In the genomic region with DNA sequence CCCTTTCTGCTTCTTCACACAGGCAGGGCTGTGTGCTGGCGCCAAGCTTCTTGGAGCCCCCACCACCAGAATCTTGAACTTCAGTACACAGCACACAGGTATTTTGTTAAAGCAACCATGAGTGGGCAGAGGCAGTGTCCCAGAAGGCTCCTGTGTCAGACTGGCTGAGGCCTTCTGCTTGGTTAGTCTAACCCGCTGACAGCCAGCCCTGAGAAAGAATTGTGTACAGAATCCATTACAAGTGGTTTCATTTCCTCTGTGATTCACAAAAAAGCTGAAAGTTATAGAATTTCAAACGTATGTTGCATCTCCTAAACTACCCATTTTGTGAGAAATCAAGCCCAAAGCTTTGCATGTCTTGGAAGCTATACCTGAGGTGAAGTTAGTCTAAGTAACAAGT, we compare ENCODE assay signal across 24 mouse cellular contexts. TPM values are rescaled to one million over a fixed set of nuclear protein-coding genes. Genes with fewer than 3 reads are reported as not detected.
DNase-seq lines count a peak whose midpoint lies in the region; ATAC-seq and TF ChIP-seq lines count a peak whose summit lies in the region.
"Had no signal": no experiment of that assay in that cellular context is flagged by ENCODE, and none has a peak within 500 bp of the region (broad histone marks: within the 10 kb centered on the region; RNA-seq: fewer than 3 reads in every experiment).

No protein-coding gene starts in this region.

- no peak overlapping the region for H3K4me3 ChIP-seq in spleen, adult 2 months (ENCODE audit: extremely low read depth, insufficient read depth, insufficient read length)
- H3K4me3 ChIP-seq in macrophage (ENCODE audit: inconsistent target) = no peak overlapping the region
- H3K4me3 ChIP-seq in midbrain, embryonic 15.5 days = no peak overlapping the region
- H3K4me3 ChIP-seq: forebrain, embryonic 15.5 days; heart, embryonic 12.5 days; hindbrain, embryonic 12.5 days; lung, embryonic 15.5 days; midbrain, embryonic 13.5 days had no signal

- H3K9me3 ChIP-seq in midbrain, embryonic 15.5 days = no peaks in the 10 kb centered on the region
- H3K9me3 ChIP-seq: forebrain, embryonic 15.5 days; hindbrain, embryonic 12.5 days; lung, embryonic 15.5 days; midbrain, embryonic 13.5 days had no signal

- TF ChIP-seq CTCF in spleen, adult 2 months (IDR thresholded peaks at IDR 0.05; ENCODE audit: extremely low read depth, insufficient read depth, insufficient read length, insufficient replicate concordance) = no peak

- TF ChIP-seq POLR2A in spleen, adult 2 months (IDR thresholded peaks at IDR 0.05; ENCODE audit: low read depth, low read length) = no peak

- H3K27ac ChIP-seq in spleen, adult 2 months (ENCODE audit: insufficient read depth, low read length) = peak overlapping the region; percentile 96
- H3K27ac ChIP-seq in macrophage = peak overlapping the region; percentile 61
- no peak overlapping the region for H3K27ac ChIP-seq in midbrain, embryonic 15.5 days
- H3K27ac ChIP-seq: forebrain, embryonic 15.5 days; hindbrain, embryonic 12.5 days; lung, embryonic 15.5 days; midbrain, embryonic 13.5 days; stomach, postnatal 0 days had no signal

- H3K36me3 ChIP-seq in spleen, adult 2 months (ENCODE audit: control insufficient read depth, insufficient read depth, low read length) = no peaks in the 10 kb centered on the region
- no peaks in the 10 kb centered on the region for H3K36me3 ChIP-seq in macrophage (ENCODE audit: inconsistent target)
- no peaks in the 10 kb centered on the region for H3K36me3 ChIP-seq in splenic B cell, adult 2 months (ENCODE audit: control insufficient read depth, insufficient read depth, low read length, poor library complexity, severe bottlenecking)
- H3K36me3 ChIP-seq in midbrain, embryonic 15.5 days (replicated peaks) = no peaks in the 10 kb centered on the region
- H3K36me3 ChIP-seq: forebrain, embryonic 15.5 days; heart, embryonic 12.5 days; hindbrain, embryonic 12.5 days; lung, embryonic 15.5 days; midbrain, embryonic 13.5 days had no signal

- no peaks in the 10 kb centered on the region for H3K79me2 ChIP-seq in macrophage (ENCODE audit: inconsistent target)

- no peak for ATAC-seq in midbrain, embryonic 15.5 days (replicated peaks)
- ATAC-seq: forebrain, embryonic 15.5 days; midbrain, embryonic 13.5 days had no signal

- H3K4me1 ChIP-seq in spleen, adult 2 months (ENCODE audit: control insufficient read depth, insufficient read depth, insufficient read length) = peaks cover 32% of the 10 kb centered on the region
- H3K4me1 ChIP-seq in midbrain, embryonic 15.5 days = no peaks in the 10 kb centered on the region
- H3K4me1 ChIP-seq: forebrain, embryonic 15.5 days; heart, embryonic 12.5 days; hindbrain, embryonic 12.5 days; lung, embryonic 15.5 days; midbrain, embryonic 13.5 days had no signal

- WGBS in spleen, adult 2 months = 37% methylated on average over 3 of the region's 3 CpGs
- WGBS in macrophage (ENCODE audit: missing documents) = 47% methylated on average over 3 of the region's 3 CpGs
- 84% methylated on average over 3 of the region's 3 CpGs for WGBS in midbrain, embryonic 15.5 days

- peak in 1 of 2 experiments; percentile 26 for DNase-seq in spleen, adult 2 months (ENCODE audit: low read depth in 1 of 2, low spot score in 2 of 2)
- DNase-seq in spleen, postnatal 14 days (ENCODE audit: low spot score in 2 of 2) = no peak
- peak; percentile 3 for DNase-seq in T-cell, adult 2 months (ENCODE audit: low spot score)
- peak; percentile 66 for DNase-seq in splenic B cell, adult 2 months (ENCODE audit: low read depth, low spot score)
- no peak for DNase-seq in adrenal gland, adult 2 months
- no peak for DNase-seq in ovary, postnatal 10 days (ENCODE audit: low spot score)
- DNase-seq: cerebellum, postnatal 10 days; heart, postnatal 14 days; kidney, adult 8-10 months; kidney, postnatal 25 days; lung, postnatal 4 days; retina, postnatal 1 day had no signal

- H3K4me2 ChIP-seq in midbrain, embryonic 15.5 days = no peak overlapping the region
- H3K4me2 ChIP-seq: forebrain, embryonic 15.5 days; heart, embryonic 12.5 days; hindbrain, embryonic 12.5 days; lung, embryonic 15.5 days; midbrain, embryonic 13.5 days had no signal

- no peaks in the 10 kb centered on the region for H3K27me3 ChIP-seq in spleen, adult 2 months (ENCODE audit: control insufficient read depth, insufficient read depth, low read length)
- H3K27me3 ChIP-seq in splenic B cell, adult 2 months (ENCODE audit: control insufficient read depth, insufficient read depth, low read length, poor library complexity, severe bottlenecking) = no peaks in the 10 kb centered on the region
- H3K27me3 ChIP-seq in midbrain, embryonic 15.5 days (replicated peaks) = no peaks in the 10 kb centered on the region
- H3K27me3 ChIP-seq: forebrain, embryonic 15.5 days; heart, embryonic 12.5 days; hindbrain, embryonic 12.5 days; lung, embryonic 15.5 days; midbrain, embryonic 13.5 days had no signal

- H3K9ac ChIP-seq in midbrain, embryonic 15.5 days = no peak overlapping the region
- H3K9ac ChIP-seq: forebrain, embryonic 15.5 days; heart, embryonic 12.5 days; hindbrain, embryonic 12.5 days; lung, embryonic 15.5 days; midbrain, embryonic 13.5 days had no signal

RNA-seq across cellular contexts. Expression of gene Pdcd1lg2, which starts 19.8 kb away (rescaled TPM):
- 1.0 and 1.2 TPM in 2 replicates for polyA plus RNA-seq in spleen, adult 2 months (2012; rRNA removed)
- 1 to 10 TPM in 2 of 26 experiments, under 1 TPM in 11, not detected in 13; 0.33 to 1.5 (median 0.86) TPM for total RNA-seq in macrophage (2018; cell fraction: chromatin; rRNA removed)
- under 1 TPM in 25 of 26 experiments, not detected in 1; 0.09 to 0.45 (median 0.22) TPM for total RNA-seq in macrophage (2018; cell fraction: cytosol; rRNA removed)
- 1 to 10 TPM in 10 of 26 experiments, under 1 TPM in 6, not detected in 10; 0.52 to 3.2 (median 1.5) TPM for total RNA-seq in macrophage (2018; cell fraction: nucleus; rRNA removed)
- polyA plus RNA-seq in macrophage (2018) = 0.09 to 0.18 TPM in 2 of 3 replicates, not detected in the other
- 0.10 TPM in 1 of 2 replicates, not detected in the other for polyA plus RNA-seq in midbrain, embryonic 15.5 days (2015; fragmentation: Nextera tagmentation; extraction: Ambion mirVana)
- not detected for total RNA-seq in adrenal gland, adult 2 months (2021)
- polyA plus RNA-seq in adrenal gland, adult 2 months (2012; rRNA removed) = not detected in 2 replicates
- total RNA-seq: adrenal gland, postnatal 4 days; gastrocnemius, postnatal 4 days; heart, postnatal 14 days had no signal
- polyA plus RNA-seq: C2C12; embryonic facial prominence, embryonic 14.5 days; forebrain, embryonic 15.5 days; heart, embryonic 12.5 days; hindbrain, embryonic 12.5 days had no signal

Comparison
In these comparisons a context has a peak if more than half of its experiments do, and no peak if none do; other contexts are left out.
1. DNase-seq: peak in T-cell, adult 2 months (single experiment) and splenic B cell, adult 2 months (single experiment); none in spleen, postnatal 14 days (0 of 2), adrenal gland, adult 2 months (single experiment) and ovary, postnatal 10 days (single experiment).